Comparison of ENCODE assay signal across 22 mouse cellular contexts in the genomic region with DNA sequence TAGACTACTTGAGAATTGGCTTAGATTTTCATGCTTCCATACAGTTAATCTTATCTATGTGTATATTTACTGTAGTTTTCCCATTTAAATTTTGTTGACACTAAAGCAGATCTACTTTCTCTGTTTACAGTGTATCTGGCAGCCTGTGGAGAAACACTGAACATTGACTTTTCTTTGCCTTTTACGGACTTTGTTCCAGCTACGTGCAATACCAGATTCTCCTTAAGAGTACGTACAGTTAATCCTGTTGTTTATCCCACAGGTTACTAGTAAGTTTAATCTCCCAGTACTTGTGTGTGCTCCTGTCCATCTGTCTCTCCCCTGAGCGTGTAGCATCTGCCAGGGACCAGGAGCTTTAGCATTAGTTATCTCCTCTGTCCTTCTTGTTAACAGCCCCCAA. TPM values are rescaled to one million over a fixed set of nuclear protein-coding genes. Genes with fewer than 3 reads are reported as not detected.
A peak's percentile ranks its signal among the peaks of the same experiment; 100 is the strongest.
DNase-seq lines count a peak whose midpoint lies in the region; ATAC-seq and TF ChIP-seq lines count a peak whose summit lies in the region.
"Had no signal": no experiment of that assay in that cellular context is flagged by ENCODE, and none has a peak within 500 bp of the region (broad histone marks: within the 10 kb centered on the region; RNA-seq: fewer than 3 reads in every experiment).

No protein-coding gene starts in this region.

- no peaks in the 10 kb centered on the region for H3K4me1 ChIP-seq in liver, embryonic 15.5 days (replicated peaks)
- H3K4me1 ChIP-seq in liver, embryonic 12.5 days, result 0 out of 2 replicates have a peak, but pooled peaks cover 3% of the 10 kb centered on the region
- no peaks in the 10 kb centered on the region for H3K4me1 ChIP-seq in liver, postnatal 0 days (ENCODE audit: insufficient read depth)
- H3K4me1 ChIP-seq: embryonic facial prominence, embryonic 13.5 days; embryonic facial prominence, embryonic 15.5 days; forebrain, embryonic 10.5 days; forebrain, embryonic 12.5 days had no signal

- H3K4me3 ChIP-seq in liver, embryonic 15.5 days (replicated peaks), result no peak overlapping the region
- no peak overlapping the region for H3K4me3 ChIP-seq in liver, embryonic 12.5 days
- H3K4me3 ChIP-seq in liver, postnatal 0 days (ENCODE audit: low read depth, low read length), result no peak overlapping the region
- H3K4me3 ChIP-seq: embryonic facial prominence, embryonic 13.5 days; embryonic facial prominence, embryonic 15.5 days; erythroblast, embryonic 14.5 days; forebrain, embryonic 10.5 days; forebrain, embryonic 12.5 days had no signal

- TF ChIP-seq CTCF in liver, postnatal 0 days (IDR thresholded peaks at IDR 0.05; ENCODE audit: low read depth), result no peak

- no peaks in the 10 kb centered on the region for H3K27me3 ChIP-seq in liver, embryonic 15.5 days
- H3K27me3 ChIP-seq in liver, embryonic 12.5 days (replicated peaks), result no peaks in the 10 kb centered on the region
- H3K27me3 ChIP-seq in liver, postnatal 0 days (ENCODE audit: insufficient read depth, low read length), result no peaks in the 10 kb centered on the region
- H3K27me3 ChIP-seq: embryonic facial prominence, embryonic 13.5 days; embryonic facial prominence, embryonic 15.5 days; forebrain, embryonic 12.5 days had no signal

- no peaks in the 10 kb centered on the region for H3K9me3 ChIP-seq in liver, embryonic 15.5 days (replicated peaks)
- H3K9me3 ChIP-seq in liver, embryonic 12.5 days (replicated peaks), result no peaks in the 10 kb centered on the region
- H3K9me3 ChIP-seq in liver, postnatal 0 days (ENCODE audit: low read length), result no peaks in the 10 kb centered on the region
- H3K9me3 ChIP-seq: embryonic facial prominence, embryonic 13.5 days; embryonic facial prominence, embryonic 15.5 days; forebrain, embryonic 10.5 days; forebrain, embryonic 12.5 days had no signal

- H3K36me3 ChIP-seq in liver, embryonic 15.5 days (replicated peaks), result peaks cover 18% of the 10 kb centered on the region
- peaks cover 25% of the 10 kb centered on the region for H3K36me3 ChIP-seq in liver, embryonic 12.5 days
- H3K36me3 ChIP-seq in liver, postnatal 0 days (replicated peaks; ENCODE audit: insufficient read depth, low read length), result peaks cover 17% of the 10 kb centered on the region; the same call in 1 of the 2 replicates

- H3K9ac ChIP-seq in liver, embryonic 15.5 days, result no peak overlapping the region
- H3K9ac ChIP-seq in liver, embryonic 12.5 days, result no peak overlapping the region
- no peak overlapping the region for H3K9ac ChIP-seq in liver, postnatal 0 days (replicated peaks)
- H3K9ac ChIP-seq: embryonic facial prominence, embryonic 13.5 days; embryonic facial prominence, embryonic 15.5 days; forebrain, embryonic 12.5 days had no signal

- no peak for TF ChIP-seq EP300 in liver, postnatal 0 days (IDR thresholded peaks at IDR 0.05; ENCODE audit: low read depth)

- peak; percentile 73; the same call in 1 of the 2 replicates for ATAC-seq in liver, embryonic 15.5 days (ENCODE audit: insufficient read depth)
- ATAC-seq in liver, embryonic 12.5 days, result no peak
- ATAC-seq in liver, postnatal 0 days, result peak; percentile 97
- ATAC-seq: forebrain, embryonic 14.5 days had no signal

- 78% methylated on average over 4 of the region's 4 CpGs for WGBS in liver, embryonic 15.5 days (ENCODE audit: insufficient replicate concordance)
- 81% methylated on average over 4 of the region's 4 CpGs for WGBS in liver, embryonic 12.5 days (ENCODE audit: insufficient replicate concordance)
- WGBS in liver, postnatal 0 days (ENCODE audit: insufficient replicate concordance), result 58% methylated on average over 4 of the region's 4 CpGs

- H3K27ac ChIP-seq in liver, embryonic 15.5 days (replicated peaks), result peak overlapping the region; percentile 65; the same call in 1 of the 2 replicates
- H3K27ac ChIP-seq in liver, embryonic 12.5 days, result no peak overlapping the region
- H3K27ac ChIP-seq in liver, postnatal 0 days (ENCODE audit: low read depth), result peak overlapping the region; percentile 86
- H3K27ac ChIP-seq: embryonic facial prominence, embryonic 13.5 days; embryonic facial prominence, embryonic 15.5 days; forebrain, embryonic 10.5 days; forebrain, embryonic 12.5 days had no signal

- H3K4me2 ChIP-seq in liver, embryonic 15.5 days, result no peak overlapping the region
- no peak overlapping the region for H3K4me2 ChIP-seq in liver, embryonic 12.5 days
- peak overlapping the region; percentile 36; the same call in 1 of the 2 replicates for H3K4me2 ChIP-seq in liver, postnatal 0 days (ENCODE audit: low read depth, low read length)
- H3K4me2 ChIP-seq: embryonic facial prominence, embryonic 13.5 days; embryonic facial prominence, embryonic 15.5 days; forebrain, embryonic 12.5 days had no signal

- peak; percentile 25 for DNase-seq in retina, adult 2 months (ENCODE audit: low read depth, low spot score)
- DNase-seq in retina, embryonic 14.5 days (ENCODE audit: low spot score), result no peak
- no peak for DNase-seq in liver, postnatal 0 days
- DNase-seq in kidney, adult 11 months, result no peak
- DNase-seq: adrenal gland, adult 2 months; adrenal gland, postnatal 10 days; adrenal gland, postnatal 25 days; cerebellum, adult 11 months; cerebellum, adult 18-20 months; cerebellum, adult 8-10 months; cerebellum, adult 9-11 months; cerebellum, postnatal 14 days; cerebellum, postnatal 36 days; embryo, embryonic 11 days had no signal

RNA-seq across cellular contexts. Expression of a gene that starts 55.4 kb away (rescaled TPM):
- polyA plus RNA-seq in liver, embryonic 15.5 days (2015; fragmentation: Nextera tagmentation; extraction: Ambion mirVana), result 12.5 and 19.0 TPM in 2 replicates
- 22.5 and 22.8 TPM in 2 replicates for polyA plus RNA-seq in liver, embryonic 12.5 days (2016; fragmentation: Nextera tagmentation; extraction: Ambion mirVana)
- 14.4 and 15.8 TPM in 2 replicates for polyA plus RNA-seq in liver, postnatal 0 days (2015; fragmentation: Nextera tagmentation; extraction: Ambion mirVana)
